Mouse (Mus musculus) cerebellum, adult 2 months (tissue): ENCODE results near the gene Nrap. TPM values are rescaled to one million over a fixed set of nuclear protein-coding genes. Genes with fewer than 3 reads are reported as not detected.

Source experiments
- DNase-seq, 2 experiments: peaks; one replicate each; pipeline ENCODE4 v3.0.0; 2021
- H3K27ac ChIP-seq: fragments of 200-500 bp; 2 replicates; pipeline ENCODE4 v1.5.1; 2012; ENCODE audit warnings: low read length, control low read depth, inconsistent platforms; ENCODE audit not compliant: insufficient read depth
- H3K27me3 ChIP-seq: fragments of 200-500 bp; 2 replicates; pipeline ENCODE4 v1.6.1; 2012; ENCODE audit warnings: inconsistent platforms, mild to moderate bottlenecking, low read length, moderate library complexity; ENCODE audit not compliant: control insufficient read depth, insufficient read depth
- H3K4me1 ChIP-seq: fragments of 200-500 bp; 2 replicates; pipeline ENCODE4 v1.6.1; 2011; ENCODE audit warnings: low read length; ENCODE audit not compliant: control insufficient read depth, insufficient read depth
- H3K4me3 ChIP-seq: fragments of 200-500 bp; replicated peaks from 2 replicates; pipeline ENCODE3; 2011; ENCODE audit warnings: mild to moderate bottlenecking, low read depth, low read length, control low read depth; ENCODE audit not compliant: insufficient read depth
- CTCF ChIP-seq: fragments of 200-500 bp; IDR thresholded peaks from 2 replicates; pipeline ENCODE4 v1.5.1; 2011; ENCODE audit warnings: low read depth, mild to moderate bottlenecking, control low read depth, low read length, moderate library complexity, borderline replicate concordance; ENCODE audit not compliant: insufficient read depth
- POLR2A ChIP-seq: fragments of 200-500 bp; IDR thresholded peaks from 2 replicates; pipeline ENCODE4 v1.6.1; 2011; ENCODE audit warnings: low read length, control low read depth, borderline replicate concordance; ENCODE audit not compliant: insufficient read depth
- WGBS: fragments of 180-500 bp; shearing (Covaris S2); methylation state at CpG from one replicate; pipeline ENCODE4 v1.1.7; 2018; 5-methylcytosine and 5-hydroxymethylcytosine counted together
- polyA plus RNA-seq: library from polyadenylated mRNA; depleted of rRNA; stranded (reverse); fragments of >200 nt; gene quantifications from 2 replicates; pipeline ENCODE4 v1.2.3, GENCODE M21; 2012

Gene Nrap
- polyA plus RNA-seq, 1 experiment = 0.74 TPM

GRCm38 (mm10) chr19:56395183-56395935 lies 5.5 kb upstream of the Nrap start:
- H3K27ac ChIP-seq = no peak overlapping the region
- WGBS = 90% methylated on average over 16 of the region's 16 CpGs
- no peak overlapping the region for H3K4me3 ChIP-seq
- DNase-seq = no peak
- no peaks in the 10 kb centered on the region for H3K4me1 ChIP-seq
- TF ChIP-seq POLR2A (no peak), CTCF (no peak)
- no peaks in the 10 kb centered on the region for H3K27me3 ChIP-seq

GRCm38 (mm10) chr19:56393311-56393866 lies 3.6 kb upstream of the Nrap start:
- WGBS = 88% methylated on average over 9 of the region's 9 CpGs
- Histone ChIP-seq H3K27me3 (no peaks in the 10 kb centered on the region), H3K4me1 (no peaks in the 10 kb centered on the region), H3K4me3 (no peak overlapping the region), H3K27ac (no peak overlapping the region)
- no peak for DNase-seq
- TF ChIP-seq POLR2A = no peak
- no peak for TF ChIP-seq CTCF

GRCm38 (mm10) chr19:56391307-56392046 lies 1.6 kb upstream of the Nrap start:
- 89% methylated on average over 6 of the region's 6 CpGs for WGBS
- Histone ChIP-seq H3K27me3 (no peaks in the 10 kb centered on the region), H3K4me3 (no peak overlapping the region), H3K4me1 (no peaks in the 10 kb centered on the region), H3K27ac (no peak overlapping the region)
- DNase-seq = no peak
- no peak for TF ChIP-seq POLR2A
- TF ChIP-seq CTCF = no peak

GRCm38 (mm10) chr19:56389176-56389575 lies 661 bp downstream of the Nrap start:
- 92% methylated on average over 11 of the region's 11 CpGs for WGBS

GRCm38 (mm10) chr19:56387726-56388302 lies 2.0 kb downstream of the Nrap start:
- TF ChIP-seq CTCF (no peak), POLR2A (no peak)
- H3K27me3 ChIP-seq = no peaks in the 10 kb centered on the region
- 85% methylated on average over 4 of the region's 4 CpGs for WGBS
- no peaks in the 10 kb centered on the region for H3K4me1 ChIP-seq
- no peak for DNase-seq
- no peak overlapping the region for H3K4me3 ChIP-seq
- no peak overlapping the region for H3K27ac ChIP-seq

More at GRCm38 (mm10) chr19:56389176-56389575, 661 bp downstream of the Nrap start:
- Histone ChIP-seq H3K4me3 (no peak overlapping the region), H3K4me1 (no peaks in the 10 kb centered on the region), H3K27ac (no peak overlapping the region), H3K27me3 (no peaks in the 10 kb centered on the region)
- DNase-seq = no peak
- TF ChIP-seq POLR2A = no peak

GRCm38 (mm10) chr19:56386095-56386494 lies 3.7 kb downstream of the Nrap start:
- Histone ChIP-seq H3K4me3 (no peak overlapping the region), H3K27me3 (no peaks in the 10 kb centered on the region), H3K27ac (no peak overlapping the region), H3K4me1 (no peaks in the 10 kb centered on the region)
- TF ChIP-seq POLR2A (no peak), CTCF (no peak)
- WGBS = 90% methylated on average over 10 of the region's 10 CpGs
- DNase-seq = no peak

- H3K4me1 ChIP-seq = no peaks in the 10 kb centered on the region
- H3K27me3 ChIP-seq = no peaks in the 10 kb centered on the region
- H3K4me3 ChIP-seq = no peak overlapping the region
- WGBS = 90% methylated on average over 5 of the region's 5 CpGs
- DNase-seq = no peak
- no peak overlapping the region for H3K27ac ChIP-seq
- TF ChIP-seq POLR2A = no peak
- TF ChIP-seq CTCF = no peak
These were observed 4.3 kb downstream of the Nrap start for GRCm38 (mm10) chr19:56385546-56385945.

- no peaks in the 10 kb centered on the region for H3K4me1 ChIP-seq
- WGBS = 88% methylated on average over 10 of the region's 10 CpGs
- H3K27me3 ChIP-seq = no peaks in the 10 kb centered on the region
- H3K27ac ChIP-seq = no peak overlapping the region
- DNase-seq = no peak
- TF ChIP-seq CTCF (no peak), POLR2A (no peak)
- no peak overlapping the region for H3K4me3 ChIP-seq
These were observed 8.4 kb downstream of the Nrap start for GRCm38 (mm10) chr19:56381407-56381806.
